Mouse (Mus musculus): ENCODE results near the gene Tmem62.
"Not testable (repeated sequence)": the region's sequence is repeated elsewhere in the genome, so short reads cannot be mapped to it uniquely, and the experiment has no call there.

The Tmem62 gene

GRCm38 (mm10) chr2:120976990-120977925 is at the start of gene Tmem62:
Gene Tmem62, plus strand, starts transcription at chr2:120977017.
- DNase-seq: peak; percentile 78

DNA sequence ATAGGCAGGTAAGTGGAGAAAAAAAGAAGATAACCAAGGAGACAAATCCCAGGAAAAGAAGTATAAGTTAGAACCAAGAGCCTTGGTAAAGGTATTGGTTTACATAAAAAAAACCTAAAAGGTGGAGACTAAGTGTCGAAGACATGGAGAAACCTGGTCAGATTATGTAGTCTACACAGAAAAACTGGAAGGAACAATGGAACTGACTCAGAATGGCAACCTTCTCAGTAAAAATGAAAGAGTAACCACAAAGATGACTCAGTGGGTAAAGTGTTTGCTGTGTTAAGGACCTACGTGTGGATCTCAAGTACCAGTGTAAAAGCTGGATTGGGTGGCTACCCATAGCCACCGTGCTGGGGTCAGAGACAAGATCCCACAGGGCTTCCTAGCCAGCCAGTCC is 43.8 kb upstream of the Tmem62 start:
- no peak for DNase-seq

DNA sequence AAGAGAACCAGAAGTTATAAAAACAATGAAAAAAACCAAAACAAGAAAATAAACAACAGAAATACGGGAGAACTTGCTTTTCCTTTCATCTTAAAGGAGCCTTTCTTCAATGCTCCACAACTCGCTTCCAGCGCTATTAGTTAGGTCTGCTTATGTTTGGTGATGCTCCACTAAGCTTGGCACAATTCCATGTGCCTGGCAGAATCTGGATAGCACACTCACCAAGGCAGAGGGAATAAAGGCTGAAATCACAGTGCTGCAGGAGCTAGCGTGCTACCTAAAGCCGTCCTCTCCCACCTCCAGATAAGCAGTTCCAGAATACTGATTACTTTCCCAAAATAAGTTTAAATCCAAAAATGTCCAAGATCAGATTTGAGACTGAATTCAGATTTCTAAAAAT is 25.6 kb upstream of the Tmem62 start:
- peak; percentile 80 for DNase-seq

GRCm38 (mm10) chr2:120952176-120952938 is 24.5 kb upstream of the Tmem62 start:
- DNase-seq: no peak

- no peak for DNase-seq
Observed at GRCm38 (mm10) chr2:120959363-120959762, 17.5 kb upstream of the Tmem62 start.

- no peak for DNase-seq
Observed at GRCm38 (mm10) chr2:120959827-120960226, 17.0 kb upstream of the Tmem62 start.

GRCm38 (mm10) chr2:120960261-120960660 is 16.6 kb upstream of the Tmem62 start:
- DNase-seq: no peak

- DNase-seq: no peak
Observed at GRCm38 (mm10) chr2:120963110-120963509, 13.7 kb upstream of the Tmem62 start.

GRCm38 (mm10) chr2:120965486-120965885 is 11.3 kb upstream of the Tmem62 start:
- DNase-seq: no peak

DNA sequence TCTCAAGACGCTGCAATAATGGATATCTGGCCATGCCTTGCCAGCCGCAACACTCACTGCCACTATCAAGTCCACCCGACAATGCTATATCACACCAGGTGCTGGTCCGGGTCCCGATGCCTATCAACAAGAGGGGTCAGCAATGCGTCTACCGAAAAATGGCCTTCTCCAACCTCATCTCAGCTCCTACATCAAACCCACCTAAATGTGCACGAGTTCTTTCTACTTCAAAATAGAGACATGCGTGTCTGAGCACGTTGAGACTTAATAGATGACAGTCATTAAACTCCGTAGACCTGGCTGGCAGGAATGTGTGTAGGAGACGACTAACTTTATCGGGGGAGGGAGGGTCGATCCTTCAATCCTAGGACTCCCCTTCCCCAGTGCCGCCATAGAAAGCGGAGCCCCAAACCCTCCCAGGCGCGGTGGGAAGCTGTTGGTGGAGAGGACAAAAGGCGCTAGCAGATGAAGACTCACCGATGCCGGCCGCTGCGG is 6.7 kb upstream of the Tmem62 start:
- peak; percentile 45 for DNase-seq

DNA sequence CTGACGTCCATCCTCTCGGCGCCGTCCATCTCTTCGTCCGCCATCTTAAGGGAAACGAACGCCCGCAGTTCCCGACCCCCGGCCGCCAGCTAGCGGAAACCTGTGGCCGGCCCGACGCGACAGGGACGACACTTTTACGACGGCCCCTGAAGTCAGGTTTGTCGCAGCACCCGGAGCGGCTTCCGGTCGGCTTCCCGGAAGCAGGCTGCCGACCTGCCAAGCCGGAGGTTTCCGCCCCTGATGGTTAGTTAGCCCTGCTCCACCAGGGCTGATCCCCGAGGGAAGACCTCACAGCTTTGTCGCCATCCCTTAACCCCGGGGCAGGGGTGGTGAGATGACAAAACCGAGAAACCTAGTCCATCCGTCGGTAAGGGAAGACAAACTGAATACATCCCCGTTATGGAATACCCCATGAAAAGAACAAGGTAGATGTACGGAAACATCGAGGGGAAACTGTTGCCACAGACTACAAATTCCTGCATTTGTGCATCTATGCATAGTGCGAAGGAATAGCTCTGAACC is 6.2 kb upstream of the Tmem62 start, which contains the start of gene Ubr1:
Ubr1 (minus strand) TSS at position 157 of the 522 bp plus-strand sequence.
- DNase-seq: peak; percentile 84

DNA sequence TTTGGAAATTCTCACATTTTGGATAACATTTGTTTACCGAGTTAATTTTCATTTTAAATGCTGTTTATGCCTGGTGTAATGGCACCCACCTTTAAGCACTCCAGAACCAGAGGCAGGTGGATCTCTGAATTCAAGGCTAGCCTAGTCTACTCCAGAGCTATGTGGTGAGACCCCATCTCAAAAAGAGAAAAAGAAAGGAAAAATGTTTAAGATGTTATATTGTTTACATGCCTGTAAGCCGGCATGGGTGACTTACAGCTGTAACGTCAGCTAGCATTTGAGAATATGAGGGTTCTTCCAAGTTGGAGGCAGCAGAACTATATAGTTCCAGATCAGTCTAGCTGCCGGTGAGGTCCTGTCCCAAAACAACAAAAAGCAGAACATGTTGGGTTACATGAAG is 5.1 kb upstream of the Tmem62 start:
- DNase-seq: no peak

GRCm38 (mm10) chr2:120972257-120972656 is 4.6 kb upstream of the Tmem62 start:
- not testable (repeated sequence) for DNase-seq

- DNase-seq: peak; percentile 42
Observed at GRCm38 (mm10) chr2:120972964-120973363, 3.9 kb upstream of the Tmem62 start.

DNA sequence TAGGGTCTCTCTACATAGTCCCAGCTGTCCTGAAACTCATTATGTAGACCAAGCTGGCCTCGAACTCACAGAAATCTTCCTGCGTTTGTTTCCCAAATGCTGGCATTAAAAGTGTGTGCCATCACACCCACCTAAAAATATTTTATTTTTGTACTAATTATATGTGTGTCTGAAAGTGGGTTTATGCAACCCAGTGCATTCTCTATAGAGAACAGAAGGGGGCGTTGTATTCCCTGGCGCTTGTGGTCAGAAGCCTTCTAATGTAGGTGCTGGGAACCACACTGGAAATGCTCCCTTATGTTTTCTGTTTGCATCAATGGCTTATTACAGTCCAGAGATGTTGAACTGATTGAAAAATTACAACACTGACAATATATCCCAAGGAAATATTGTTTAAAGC is 509 bp upstream of the Tmem62 start:
- DNase-seq: peak; percentile 63

- DNase-seq: no peak
Observed at GRCm38 (mm10) chr2:120977926-120978692, 1.3 kb downstream of the Tmem62 start.

DNA sequence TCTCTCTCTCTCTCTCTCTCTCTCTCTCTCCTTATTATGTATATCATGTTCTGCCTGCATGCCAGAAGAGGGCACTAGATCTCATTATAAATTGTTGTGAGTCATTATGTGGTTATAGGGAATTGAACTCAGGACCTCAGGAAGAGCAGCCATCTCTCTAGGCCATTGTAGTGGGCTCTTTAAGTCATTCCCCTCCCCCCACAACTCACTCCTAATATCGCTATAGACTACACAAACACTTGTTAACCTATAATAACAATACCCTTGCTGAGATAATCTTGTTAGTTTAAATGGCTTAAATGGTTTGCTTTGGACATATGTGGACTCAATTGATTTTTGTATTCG is 1.8 kb downstream of the Tmem62 start:
- peak; percentile 64 for DNase-seq

GRCm38 (mm10) chr2:120979819-120980218 is 3.0 kb downstream of the Tmem62 start:
- DNase-seq: peak; percentile 54

DNA sequence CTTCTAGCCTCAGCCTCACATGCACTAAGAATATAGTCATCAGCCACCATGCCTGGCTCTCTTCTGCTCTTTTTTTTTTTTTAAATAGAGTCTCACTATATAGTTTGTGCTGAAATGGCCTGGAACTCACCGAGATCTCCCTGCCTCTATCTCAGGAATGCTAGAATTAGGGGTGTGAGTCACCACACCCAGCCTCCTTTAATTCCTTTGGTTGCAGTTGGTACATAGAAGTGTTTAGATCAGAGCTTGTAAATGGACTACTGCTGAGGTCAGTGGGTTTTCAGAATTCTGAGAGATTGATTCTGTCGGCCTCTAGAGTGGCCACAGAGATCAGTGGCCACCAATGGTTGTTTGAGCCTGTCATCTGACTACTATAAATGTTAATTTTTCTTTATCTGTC is 4.0 kb downstream of the Tmem62 start:
- DNase-seq: peak; percentile 7

DNA sequence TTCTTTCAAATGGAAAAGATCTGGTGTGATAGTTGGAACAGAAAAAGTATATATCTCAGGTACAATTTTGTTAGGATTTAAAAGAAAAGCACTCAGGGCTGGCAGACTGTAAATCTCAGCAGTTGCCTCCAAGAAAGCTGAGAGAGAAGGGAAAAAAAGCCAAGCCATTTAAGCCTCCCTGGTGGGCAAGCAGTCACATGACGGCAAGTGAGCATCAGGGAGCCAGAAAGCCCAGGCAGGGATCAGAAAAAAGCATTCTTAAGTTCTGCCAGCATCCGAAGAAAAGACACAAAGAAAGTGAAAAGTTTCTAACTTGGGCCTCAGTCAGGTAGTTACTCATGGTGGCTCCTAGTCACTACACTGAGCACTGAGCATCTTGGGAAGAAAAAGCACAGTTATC is 6.8 kb downstream of the Tmem62 start:
- peak; percentile 51 for DNase-seq

DNA sequence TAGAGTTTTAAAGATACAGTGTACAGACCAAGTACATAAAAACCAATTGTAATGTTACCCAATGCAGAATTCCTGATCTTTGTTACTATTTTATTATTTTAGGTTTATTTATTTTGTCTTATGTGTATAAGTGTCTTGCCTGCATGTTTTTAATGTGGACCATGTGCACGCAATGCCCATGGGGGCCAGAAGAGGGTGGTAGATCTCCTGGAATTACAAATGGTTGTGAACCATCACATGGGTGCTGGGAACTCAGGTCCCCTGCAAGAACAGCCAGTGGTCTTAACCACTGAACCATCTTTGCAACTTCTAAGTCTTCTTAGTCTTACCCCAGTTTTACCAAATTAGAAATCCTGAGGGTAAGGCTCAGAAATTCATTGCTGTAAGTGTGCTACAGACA is 8.4 kb downstream of the Tmem62 start:
- DNase-seq: no peak

DNA sequence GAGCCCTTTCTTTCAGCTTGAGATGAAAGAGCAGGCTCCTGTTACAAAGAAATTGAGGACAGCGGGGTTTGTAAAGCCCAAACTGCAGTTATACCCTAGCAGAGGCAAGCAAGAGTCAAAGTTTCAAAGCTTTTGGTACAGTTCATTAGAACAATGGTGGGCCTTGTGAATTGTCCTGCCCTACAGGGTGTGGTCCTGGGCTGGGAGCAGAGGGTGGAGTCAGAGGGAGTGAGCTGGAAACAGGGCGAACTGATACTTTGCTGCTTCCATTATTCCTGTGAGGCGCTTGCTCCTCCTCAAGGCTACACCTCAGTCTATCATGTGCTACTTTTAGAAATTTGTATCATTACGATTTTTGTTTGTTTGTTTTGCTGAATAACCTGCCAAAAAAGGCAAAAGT is 14.4 kb downstream of the Tmem62 start:
- DNase-seq: no peak

DNA sequence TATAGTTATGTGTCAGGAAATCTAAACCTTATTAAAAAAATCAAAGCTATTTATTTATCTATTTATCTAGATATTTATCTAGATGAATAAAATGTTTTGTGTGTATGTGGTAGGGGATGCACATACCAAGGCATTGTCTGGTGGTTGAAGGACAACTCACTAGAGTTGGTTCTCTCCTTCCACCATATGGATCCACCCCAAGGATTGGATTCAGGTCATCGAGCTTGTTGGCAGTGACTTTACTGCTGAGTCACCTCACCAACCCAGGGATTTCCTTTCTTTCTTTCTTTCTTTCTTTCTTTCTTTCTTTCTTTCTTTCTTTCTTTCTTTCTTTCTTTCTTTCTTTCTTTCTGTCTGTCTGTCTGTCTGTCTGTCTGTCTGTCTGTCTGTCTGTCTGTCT is 19.8 kb downstream of the Tmem62 start:
- DNase-seq: peak; percentile 79
